Mouse (Mus musculus) kidney, adult 2 months (tissue): ENCODE measurements around the gene Spdl1. TPM values are rescaled to one million over a fixed set of nuclear protein-coding genes. Genes with fewer than 3 reads are reported as not detected.
A peak's percentile ranks its signal among the peaks of the same experiment; 100 is the strongest.

Experiments
- DNase-seq: peaks from one replicate; pipeline ENCODE4 v3.0.0; 2021
- H3K27ac ChIP-seq: fragments of 200-500 bp; 2 replicates; pipeline ENCODE4 v1.5.1; 2012; ENCODE audit warnings: low read depth, low read length, control low read depth, inconsistent platforms; ENCODE audit not compliant: insufficient read depth
- H3K27me3 ChIP-seq: fragments of 200-500 bp; replicated peaks from 2 replicates; pipeline ENCODE4 v1.6.1; 2012; ENCODE audit warnings: mild to moderate bottlenecking, moderate library complexity, low read length, inconsistent platforms; ENCODE audit not compliant: control insufficient read depth, insufficient read depth
- H3K36me3 ChIP-seq: fragments of 200-500 bp; 2 replicates; pipeline ENCODE4 v1.6.1; 2012; ENCODE audit warnings: mild to moderate bottlenecking, moderate library complexity, low read length, inconsistent platforms; ENCODE audit not compliant: control insufficient read depth, insufficient read depth
- H3K4me1 ChIP-seq: fragments of 200-500 bp; 2 replicates; pipeline ENCODE4 v1.6.1; 2011; ENCODE audit warnings: low read length; ENCODE audit not compliant: control insufficient read depth, insufficient read depth
- H3K4me3 ChIP-seq: fragments of 200-500 bp; 2 replicates; pipeline ENCODE4 v1.5.1; 2011; ENCODE audit warnings: mild to moderate bottlenecking, low read depth, low read length, control low read depth; ENCODE audit not compliant: insufficient read depth
- CTCF ChIP-seq: fragments of 200-500 bp; conservative IDR thresholded peaks from 2 replicates; pipeline ENCODE4 v1.5.1; 2011; ENCODE audit warnings: low read depth, mild to moderate bottlenecking, control low read depth, low read length, moderate library complexity, mixed read lengths; ENCODE audit not compliant: insufficient read depth, insufficient read length
- POLR2A ChIP-seq: fragments of 200-500 bp; IDR thresholded peaks from one replicate; pipeline ENCODE4 v1.6.1; 2011; ENCODE audit warnings: low read depth, low read length, control low read depth
- WGBS: fragments of 180-500 bp; shearing (Covaris S2); methylation state at CpG from one replicate; pipeline ENCODE4 v1.1.7; 2018; 5-methylcytosine and 5-hydroxymethylcytosine counted together
- polyA plus RNA-seq: library from polyadenylated mRNA; depleted of rRNA; stranded (reverse); fragments of >200 nt; gene quantifications from 2 replicates; pipeline ENCODE4 v1.2.3, GENCODE M21; 2012; rRNA removed

Gene Spdl1
- 0.38 and 0.52 TPM in 2 replicates for polyA plus RNA-seq

DNA sequence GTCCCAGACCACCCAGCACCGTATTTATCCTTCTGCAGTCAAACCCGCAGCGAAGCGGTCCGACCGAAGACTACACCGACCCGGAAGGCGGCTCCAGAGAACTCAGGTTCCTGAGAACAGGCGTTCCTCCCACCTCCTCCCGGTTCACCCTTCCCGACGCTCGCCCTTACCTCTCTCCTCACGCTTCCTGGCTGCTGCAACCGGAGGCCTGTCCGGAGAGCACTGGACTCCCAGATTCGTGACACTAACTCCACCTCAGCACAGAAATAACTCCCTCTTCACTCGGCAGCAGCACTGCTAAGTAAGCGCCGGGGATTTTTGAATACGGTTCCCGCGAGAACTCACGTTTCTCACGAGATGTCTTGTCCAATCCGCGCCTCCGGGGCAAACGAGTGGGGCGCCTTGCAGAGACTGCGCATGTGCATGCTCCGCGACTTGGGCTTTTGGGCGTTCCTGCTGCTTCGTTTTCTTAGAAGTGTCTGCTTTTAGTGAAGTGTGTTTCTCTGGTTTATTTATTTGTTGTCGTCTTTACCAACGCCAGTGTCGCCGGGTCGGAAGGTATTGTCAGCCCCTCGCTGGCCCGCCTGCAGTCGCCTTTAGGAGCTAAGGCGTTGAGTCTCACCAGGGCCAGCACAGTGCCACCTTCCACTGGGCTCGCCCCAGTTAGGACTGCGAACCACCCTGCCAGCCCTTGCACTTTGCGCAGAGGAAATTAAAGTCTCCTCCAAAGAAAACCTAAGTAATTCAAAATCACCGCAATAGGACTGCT is at the start of gene Spdl1:
Gene Spdl1, minus strand, starts transcription at position 324 of the 769 bp plus-strand sequence.
- under 1% methylated on average over 49 of the region's 49 CpGs for WGBS
- Histone ChIP-seq H3K27me3 (no peaks in the 10 kb centered on the region), H3K4me3 (peak within 1 kb of the TSS; percentile 58), H3K4me1 (no peaks in the 10 kb centered on the region), H3K27ac (peak within 1 kb of the TSS; percentile 6; the same call in 1 of the 2 replicates), H3K36me3 (no peaks in the 10 kb centered on the region)
- peak; percentile 98 for DNase-seq
- TF ChIP-seq POLR2A: no peak
- TF ChIP-seq CTCF: no peak

DNA sequence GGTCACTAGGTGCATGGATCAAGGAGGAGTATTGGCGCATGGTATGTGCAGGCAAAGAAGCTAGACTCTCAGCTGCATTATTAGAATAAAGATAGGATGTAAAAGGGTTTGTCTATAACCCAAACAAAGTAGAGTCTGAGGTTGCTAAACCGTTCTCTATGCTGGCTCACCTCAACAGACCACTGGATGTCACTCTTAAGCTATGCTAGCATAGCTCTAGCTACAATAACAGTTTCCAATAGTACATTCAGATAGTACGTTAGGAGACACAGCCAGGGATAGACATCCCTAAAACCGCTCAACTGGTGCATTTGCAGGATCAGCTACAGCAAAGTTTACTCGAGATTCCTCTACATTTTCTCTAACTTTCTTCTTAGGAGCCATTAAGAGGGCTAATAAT is 48.1 kb upstream of the Spdl1 start:
- no peaks in the 10 kb centered on the region for H3K4me1 ChIP-seq
- peak; percentile 30 for DNase-seq
- WGBS: 28% methylated on average over 5 of the region's 5 CpGs
- H3K27me3 ChIP-seq: no peaks in the 10 kb centered on the region
- H3K4me3 ChIP-seq: no peak overlapping the region
- no peak overlapping the region for H3K27ac ChIP-seq
- no peaks in the 10 kb centered on the region for H3K36me3 ChIP-seq
- peak; percentile 32 for TF ChIP-seq CTCF
- no peak for TF ChIP-seq POLR2A

DNA sequence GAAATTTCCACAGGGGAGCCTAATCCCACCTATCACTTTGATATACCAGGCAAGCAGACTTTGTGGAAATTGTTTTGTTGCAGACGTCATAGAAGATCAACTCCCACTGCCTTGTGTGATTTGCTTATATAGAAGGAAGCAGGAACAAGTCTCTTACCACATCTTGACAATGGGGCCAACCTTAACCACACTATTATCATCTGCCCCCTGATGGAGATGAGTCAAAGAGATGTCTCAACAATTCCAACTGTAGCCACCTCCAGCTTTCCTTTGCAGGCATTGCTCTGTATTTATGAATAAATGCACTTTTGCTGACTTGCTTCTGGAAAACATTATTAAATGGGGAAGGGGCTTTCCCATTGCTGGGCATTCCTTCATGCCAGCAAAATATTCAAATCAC is 46.2 kb upstream of the Spdl1 start:
- Histone ChIP-seq H3K27ac (no peak overlapping the region), H3K36me3 (no peaks in the 10 kb centered on the region), H3K4me1 (no peaks in the 10 kb centered on the region), H3K4me3 (no peak overlapping the region), H3K27me3 (no peaks in the 10 kb centered on the region)
- WGBS: 84% methylated on average over 1 of the region's 1 CpGs
- TF ChIP-seq CTCF (no peak), POLR2A (no peak)
- no peak for DNase-seq

DNA sequence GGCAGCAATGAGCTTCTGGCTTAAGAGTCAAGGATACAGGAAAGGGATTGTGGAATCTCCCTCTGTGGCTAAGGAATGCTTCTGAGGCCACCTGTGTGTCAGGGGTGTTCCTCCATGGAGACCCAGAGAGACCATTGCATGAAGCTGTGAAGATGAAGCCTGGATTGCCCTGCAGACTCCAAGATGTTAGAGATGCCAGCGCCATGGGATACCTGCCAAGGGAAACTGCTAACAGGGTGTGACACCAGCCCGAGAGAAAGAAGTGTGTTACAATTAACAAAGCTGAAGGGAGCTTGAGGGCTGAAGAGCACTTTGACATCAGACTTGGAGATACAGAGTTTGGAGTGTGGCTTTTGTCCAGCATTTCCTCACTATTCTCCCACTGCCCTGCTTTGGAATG is 40.4 kb upstream of the Spdl1 start:
- no peak for DNase-seq
- no peaks in the 10 kb centered on the region for H3K4me1 ChIP-seq
- no peaks in the 10 kb centered on the region for H3K27me3 ChIP-seq
- no peaks in the 10 kb centered on the region for H3K36me3 ChIP-seq
- 82% methylated on average over 2 of the region's 2 CpGs for WGBS
- no peak overlapping the region for H3K27ac ChIP-seq
- no peak overlapping the region for H3K4me3 ChIP-seq
- TF ChIP-seq POLR2A (no peak), CTCF (no peak)

DNA sequence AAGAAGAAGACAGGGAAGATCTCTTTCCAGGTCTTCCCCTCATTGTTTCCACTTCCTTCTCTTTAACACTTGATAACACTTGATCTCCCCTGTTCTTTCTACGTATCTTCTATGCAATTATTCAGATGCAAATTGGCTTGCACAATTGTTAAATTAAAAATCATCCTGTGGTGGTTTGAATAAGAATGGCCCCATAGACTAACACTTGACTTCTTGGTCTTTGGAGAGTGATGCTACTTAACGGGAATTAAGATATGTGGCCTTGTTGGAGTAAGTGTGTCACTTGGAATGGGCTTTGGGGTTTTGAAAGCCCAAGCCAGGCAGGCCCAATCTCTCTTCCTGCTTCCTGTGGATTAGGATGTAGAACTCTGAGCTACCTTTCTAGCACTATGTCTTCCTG is 39.0 kb upstream of the Spdl1 start:
- H3K27me3 ChIP-seq: no peaks in the 10 kb centered on the region
- no peaks in the 10 kb centered on the region for H3K36me3 ChIP-seq
- H3K4me3 ChIP-seq: no peak overlapping the region
- DNase-seq: no peak
- 83% methylated on average over 2 of the region's 2 CpGs for WGBS
- TF ChIP-seq CTCF (no peak), POLR2A (no peak)
- H3K4me1 ChIP-seq: no peaks in the 10 kb centered on the region
- H3K27ac ChIP-seq: no peak overlapping the region

DNA sequence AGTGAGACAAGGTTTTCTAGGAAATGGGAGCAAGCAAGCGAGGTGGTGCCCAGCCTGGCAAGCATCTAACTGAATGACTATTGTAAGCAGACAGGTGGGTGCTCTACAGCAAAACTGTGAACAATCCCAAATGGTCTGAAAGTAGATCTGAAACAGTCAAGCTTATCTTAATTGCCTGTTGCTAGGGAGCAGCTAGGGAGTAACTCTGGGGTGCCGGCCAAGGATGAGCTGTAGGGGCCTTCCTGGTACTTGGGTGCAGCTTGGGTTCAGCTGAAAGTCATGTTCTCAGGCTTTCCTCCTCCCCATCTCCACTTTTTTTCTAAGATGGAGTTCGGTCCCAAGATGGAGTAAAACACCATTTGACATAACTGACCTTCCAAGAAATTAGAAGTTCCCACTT is 38.5 kb upstream of the Spdl1 start:
- Histone ChIP-seq H3K27ac (no peak overlapping the region), H3K4me3 (no peak overlapping the region), H3K27me3 (no peaks in the 10 kb centered on the region), H3K4me1 (no peaks in the 10 kb centered on the region), H3K36me3 (no peaks in the 10 kb centered on the region)
- TF ChIP-seq POLR2A: no peak
- no peak for TF ChIP-seq CTCF
- whole genome bisulfite sequencing: 82% methylated on average over 3 of the region's 3 CpGs
- DNase-seq: no peak

DNA sequence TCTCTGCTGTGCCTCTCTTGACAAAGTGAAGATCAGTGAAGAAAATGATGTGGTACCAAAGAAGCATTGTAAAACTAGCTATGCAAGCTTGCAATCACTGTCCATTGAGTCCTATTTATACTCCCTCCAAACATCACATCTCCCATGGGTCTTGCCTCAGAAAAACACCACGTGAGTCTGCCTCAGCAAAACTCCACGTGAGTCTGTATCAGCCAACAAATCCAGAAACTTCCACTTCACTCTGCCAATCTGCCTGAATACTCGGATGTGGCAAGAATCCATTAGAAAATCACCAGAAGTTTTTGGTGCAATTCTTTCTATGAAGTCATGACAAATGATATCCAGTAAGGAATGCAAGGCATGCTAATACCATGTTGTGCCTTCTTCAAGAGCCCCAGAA is 38.0 kb upstream of the Spdl1 start:
- DNase-seq: no peak
- H3K27ac ChIP-seq: no peak overlapping the region
- H3K27me3 ChIP-seq: no peaks in the 10 kb centered on the region
- H3K4me3 ChIP-seq: no peak overlapping the region
- no peaks in the 10 kb centered on the region for H3K4me1 ChIP-seq
- no peak for TF ChIP-seq CTCF
- TF ChIP-seq POLR2A: no peak
- no peaks in the 10 kb centered on the region for H3K36me3 ChIP-seq
- 73% methylated on average over 3 of the region's 3 CpGs for WGBS

DNA sequence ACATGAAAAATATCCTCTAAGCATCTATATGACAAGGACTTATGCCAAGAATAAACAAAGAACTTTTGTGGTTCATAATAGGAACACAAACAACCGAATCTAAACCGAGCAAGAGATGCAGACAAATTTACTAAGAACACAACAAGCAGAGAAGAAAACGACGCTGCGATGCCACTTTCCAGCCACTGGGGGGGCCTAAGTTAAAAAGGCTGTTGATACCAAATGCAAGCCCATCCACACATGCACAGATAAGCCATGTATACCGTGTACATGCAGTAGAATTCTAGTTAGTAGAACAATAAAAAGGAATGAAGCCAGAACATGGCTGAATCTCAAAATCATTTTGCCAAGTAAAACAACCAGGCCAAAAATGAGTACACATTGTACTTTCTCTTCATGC is 35.2 kb upstream of the Spdl1 start:
- no peak for TF ChIP-seq POLR2A
- TF ChIP-seq CTCF: 0 out of 2 replicates have a peak, but pooled peaks have one; percentile 15
- Histone ChIP-seq H3K4me1 (no peaks in the 10 kb centered on the region), H3K27ac (no peak overlapping the region), H3K27me3 (no peaks in the 10 kb centered on the region), H3K36me3 (no peaks in the 10 kb centered on the region), H3K4me3 (no peak overlapping the region)
- WGBS: 38% methylated on average over 6 of the region's 6 CpGs
- DNase-seq: no peak
